8 mouse cellular contexts compared by ENCODE assay signal in the genomic region with DNA sequence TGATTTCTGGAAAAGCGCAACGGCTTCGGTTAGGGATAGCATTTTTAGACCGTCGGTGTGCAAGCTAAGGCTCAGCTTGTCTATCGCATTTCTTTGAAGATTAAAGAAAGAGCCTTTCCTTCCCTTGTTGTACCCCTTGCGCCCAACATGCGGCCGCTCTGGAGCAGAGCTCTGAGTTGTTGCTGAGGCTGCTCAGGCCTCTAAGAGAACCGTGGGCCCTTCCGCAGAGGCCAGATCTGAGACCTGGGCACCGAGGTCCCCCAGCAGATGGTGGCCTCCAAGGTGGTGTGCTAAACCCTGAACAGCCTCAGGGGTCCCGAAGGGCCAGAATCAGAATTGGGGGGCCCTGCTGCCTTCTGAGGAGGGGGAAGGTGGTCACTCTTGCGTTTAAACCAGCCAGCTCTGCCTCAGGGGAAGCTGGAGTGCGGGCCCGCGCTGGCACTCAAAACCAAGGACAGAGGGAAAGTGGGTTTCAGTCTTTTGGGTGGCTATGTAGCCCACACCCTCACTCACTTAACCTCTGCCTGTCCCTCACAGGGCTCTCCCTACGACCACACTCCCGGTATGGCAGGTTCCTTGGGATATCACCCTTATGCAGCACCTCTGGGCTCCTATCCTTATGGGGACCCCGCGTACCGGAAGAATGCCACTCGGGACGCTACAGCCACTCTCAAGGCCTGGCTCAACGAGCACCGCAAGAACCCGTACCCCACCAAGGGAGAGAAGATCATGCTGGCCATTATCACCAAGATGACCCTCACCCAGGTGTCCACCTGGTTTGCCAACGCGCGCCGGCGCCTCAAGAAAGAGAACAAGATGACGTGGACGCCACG. TPM values are rescaled to one million over a fixed set of nuclear protein-coding genes. Genes with fewer than 3 reads are reported as not detected.
DNase-seq lines count a peak whose midpoint lies in the region; ATAC-seq lines count a peak whose summit lies in the region.

No protein-coding gene starts in this region.

- peak; percentile 93 for DNase-seq in heart, adult 11 months
- DNase-seq in heart, postnatal 25 days (ENCODE audit: low spot score), result no peak
- peak; percentile 70 for DNase-seq in embryo, embryonic 10.5 days (ENCODE audit: low spot score)
- peak; percentile 21 for DNase-seq in heart, postnatal 4 days
- peak; percentile 8 for DNase-seq in splenic B cell, adult 2 months (ENCODE audit: low read depth, low spot score)
- no peak for DNase-seq in frontal cortex, adult 2 months (ENCODE audit: extremely low spot score in 1 of 2, low spot score in 1 of 2)
- DNase-seq in layer of hippocampus, adult 11-12 months (ENCODE audit: low spot score), result no peak

- intact Hi-C loops in heart, postnatal 25 days (cut with DNase I), result loop anchor here (5.0 to 10.0 kb wide), 3 partner anchors 372 to 827 kb away; no protein-coding TSS in a partner anchor

- peaks cover 23% of the 10 kb centered on the region for H3K4me1 ChIP-seq in lung, embryonic 15.5 days

- H3K4me3 ChIP-seq in lung, embryonic 15.5 days, result peak overlapping the region; percentile 73

- H3K36me3 ChIP-seq in lung, embryonic 15.5 days, result no peaks in the 10 kb centered on the region
- no peaks in the 10 kb centered on the region for H3K36me3 ChIP-seq in splenic B cell, adult 2 months (ENCODE audit: control insufficient read depth, insufficient read depth, low read length, poor library complexity, severe bottlenecking)

- H3K27me3 ChIP-seq in lung, embryonic 15.5 days, result peaks cover 81% of the 10 kb centered on the region
- H3K27me3 ChIP-seq in splenic B cell, adult 2 months (ENCODE audit: control insufficient read depth, insufficient read depth, low read length, poor library complexity, severe bottlenecking), result peaks cover 10% of the 10 kb centered on the region

- H3K27ac ChIP-seq in lung, embryonic 15.5 days, result peak overlapping the region; percentile 74

- peak overlapping the region; percentile 87 for H3K9ac ChIP-seq in lung, embryonic 15.5 days

- no peaks in the 10 kb centered on the region for H3K9me3 ChIP-seq in lung, embryonic 15.5 days

- 2% methylated on average over 35 of the region's 35 CpGs for WGBS in lung, embryonic 15.5 days

- ATAC-seq in lung, embryonic 15.5 days (ENCODE audit: borderline replicate concordance, extremely low read depth, low FRiP score, low TSS enrichment), result no peak

- peak overlapping the region; percentile 78 for H3K4me2 ChIP-seq in lung, embryonic 15.5 days

RNA-seq across cellular contexts. Expression of gene Irx5, which starts 1.8 kb away (rescaled TPM):
- 10 to 100 TPM in 1 of 2 experiments, 1 to 10 TPM in 1; 8.8 to 11.9 TPM for total RNA-seq in heart, postnatal 25 days (2021)
- 10 to 100 TPM; 12.0 to 12.7 TPM for total RNA-seq in heart, postnatal 4 days (2021)
- polyA plus RNA-seq in lung, embryonic 15.5 days (2015; fragmentation: Nextera tagmentation; extraction: Ambion mirVana), result 19.8 and 20.4 TPM in 2 replicates
- 0.04 and 0.06 TPM in 2 replicates for polyA plus RNA-seq in frontal cortex, adult 2 months (2012; rRNA removed)

Comparison
In these comparisons a context has a peak if more than half of its experiments do, and no peak if none do; other contexts are left out.
1. DNase-seq: peak in heart, adult 11 months (single experiment), embryo, embryonic 10.5 days (single experiment), heart, postnatal 4 days (single experiment) and splenic B cell, adult 2 months (single experiment); none in heart, postnatal 25 days (single experiment), frontal cortex, adult 2 months (0 of 2) and layer of hippocampus, adult 11-12 months (single experiment).